Mouse (Mus musculus) limb, embryonic 14.5 days (tissue): ENCODE results near the gene Dna2. TPM values are rescaled to one million over a fixed set of nuclear protein-coding genes. Genes with fewer than 3 reads are reported as not detected.

ENCODE experiments used
- ATAC-seq: fragments of 200-750 bp; cut with Nextera tagmentation; 2 replicates; pipeline ENCODE4 v1.8.0; 2017; ENCODE audit warnings: low read depth, moderate number of reproducible peaks, moderate TSS enrichment; ENCODE audit not compliant: low FRiP score
- DNase-seq: peaks from one replicate; pipeline ENCODE4 v3.0.0-alpha.2; 2015; ENCODE audit warnings: low spot score
- H3K27ac ChIP-seq: fragments of 300-500 bp; sonication (generic); replicated peaks from 2 replicates; pipeline ENCODE4 v1.5.1; 2014; ENCODE audit warnings: low read depth, mild to moderate bottlenecking, low read length, moderate library complexity, mixed read lengths
- H3K27me3 ChIP-seq: fragments of 300-500 bp; sonication (generic); 2 replicates; pipeline ENCODE4 v1.6.1; 2014; ENCODE audit warnings: low read length, mixed read lengths; ENCODE audit not compliant: control insufficient read depth, insufficient read depth
- H3K36me3 ChIP-seq: fragments of 300-500 bp; sonication (generic); 2 replicates; pipeline ENCODE4 v1.6.1; 2014; ENCODE audit warnings: mild to moderate bottlenecking, low read length, moderate library complexity, mixed read lengths; ENCODE audit not compliant: control insufficient read depth, insufficient read depth
- H3K4me1 ChIP-seq: fragments of 300-500 bp; sonication (generic); 2 replicates; pipeline ENCODE4 v1.6.1; 2014; ENCODE audit warnings: antibody characterized with exemption, low read length, mixed read lengths; ENCODE audit not compliant: control insufficient read depth, insufficient read depth
- H3K4me2 ChIP-seq: fragments of 300-500 bp; sonication (generic); replicated peaks from 2 replicates; pipeline ENCODE4 v1.6.1; 2014; ENCODE audit warnings: low read depth, mild to moderate bottlenecking, low read length, moderate library complexity; ENCODE audit not compliant: severe bottlenecking
- H3K4me3 ChIP-seq: fragments of 300-500 bp; sonication (generic); replicated peaks from 2 replicates; pipeline ENCODE4 v1.5.1; 2014; ENCODE audit warnings: low read length
- H3K9ac ChIP-seq: fragments of 300-500 bp; sonication (generic); 2 replicates; pipeline ENCODE4 v1.6.1; 2014; ENCODE audit warnings: mild to moderate bottlenecking, low read depth, low read length, moderate library complexity; ENCODE audit not compliant: severe bottlenecking
- H3K9me3 ChIP-seq: fragments of 300-500 bp; sonication (generic); 2 replicates; pipeline ENCODE4 v1.6.1; 2016; ENCODE audit warnings: low read length; ENCODE audit not compliant: control insufficient read depth
- POLR2A ChIP-seq: fragments of 200-500 bp; IDR thresholded peaks from 2 replicates; pipeline ENCODE4 v1.8.0; 2012; ENCODE audit warnings: inconsistent platforms, mild to moderate bottlenecking, moderate library complexity, borderline replicate concordance; ENCODE audit not compliant: insufficient read depth, insufficient read length; ENCODE audit errors: extremely low read depth
- WGBS: fragments of 180-500 bp; shearing (Covaris S2); extraction: QIAGEN DNeasy Blood & Tissue Kit; methylation state at CpG from one replicate; pipeline ENCODE4 v1.1.7; 2014; 5-methylcytosine and 5-hydroxymethylcytosine counted together
- polyA plus RNA-seq, 2 experiments: library from polyadenylated mRNA; depleted of rRNA in 1 of 2; stranded (reverse) in 1 of 2; unstranded in 1 of 2; fragments of >200 nt; fragmentation: Nextera tagmentation in 1 of 2; extraction: Ambion mirVana in 1 of 2; gene quantifications; 2 replicates each; pipeline versions ENCODE4 v1.2.1 to v1.2.3; 2012 to 2014

Gene Dna2
- polyA plus RNA-seq, 2 experiments: 13.2 to 25.5 TPM

DNA sequence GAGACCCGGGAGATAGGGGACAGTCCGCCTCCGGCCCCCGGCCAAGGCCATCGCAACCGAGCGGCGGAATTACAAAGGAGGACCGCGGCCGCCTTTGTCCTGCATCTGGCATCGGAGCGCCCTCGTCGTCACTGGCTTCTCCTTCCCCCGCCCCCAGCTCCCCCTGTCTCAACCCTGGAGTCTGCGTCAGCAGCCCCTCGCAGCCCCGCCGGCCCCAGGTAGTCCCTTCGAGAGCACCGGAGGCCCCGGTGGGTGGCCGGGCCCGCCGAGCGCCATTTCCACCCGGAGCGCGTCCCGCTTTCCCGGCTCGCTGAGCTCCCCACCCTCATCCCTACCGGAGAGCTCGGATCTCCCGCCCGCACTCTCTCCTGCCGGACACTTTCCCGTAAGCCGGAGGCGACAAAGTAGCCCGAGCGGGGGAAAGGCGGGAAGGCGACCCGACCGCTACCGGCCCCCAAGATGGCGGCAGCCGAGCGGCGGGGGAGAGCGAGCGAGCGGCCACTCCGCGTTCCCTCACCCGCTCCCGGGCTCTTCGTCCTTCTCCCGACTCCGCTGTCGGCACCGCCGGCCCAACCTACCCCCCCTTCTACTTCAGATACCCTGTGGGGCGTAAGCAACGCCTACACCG lies 76.4 kb downstream of the Dna2 start:
- Histone ChIP-seq H3K4me1 (peaks cover 23% of the 10 kb centered on the region), H3K9me3 (no peaks in the 10 kb centered on the region), H3K27ac (peak overlapping the region; percentile 100), H3K9ac (peak overlapping the region; percentile 100), H3K27me3 (no peaks in the 10 kb centered on the region), H3K4me3 (peak overlapping the region; percentile 94), H3K4me2 (peak overlapping the region; percentile 59), H3K36me3 (peaks cover 3% of the 10 kb centered on the region; the same call in 1 of the 2 replicates)
- no peak for TF ChIP-seq POLR2A
- ATAC-seq: peak; percentile 16; the same call in 1 of the 2 replicates
- DNase-seq: peak; percentile 69
- 0% methylated on average over 37 of the region's 68 CpGs for WGBS

Other genes with a start within 250 kb of the Dna2 start
- 0.46 and 0.65 TPM in 2 replicates for gene Stox1, start 220.9 kb upstream of the Dna2 start, polyA plus RNA-seq (2012; rRNA removed)
- gene Stox1, start 220.9 kb upstream of the Dna2 start, polyA plus RNA-seq (2014; fragmentation: Nextera tagmentation; extraction: Ambion mirVana): 0.63 and 0.72 TPM in 2 replicates
- 77.9 and 112 TPM in 2 replicates for gene Ccar1, start 154.7 kb upstream of the Dna2 start, polyA plus RNA-seq (2012; rRNA removed)
- gene Ccar1, start 154.7 kb upstream of the Dna2 start, polyA plus RNA-seq (2014; fragmentation: Nextera tagmentation; extraction: Ambion mirVana): 115 and 116 TPM in 2 replicates
- 5.2 and 5.3 TPM in 2 replicates for gene Tet1, start 38.0 kb upstream of the Dna2 start, polyA plus RNA-seq (2012; rRNA removed)
- 30.7 and 36.5 TPM in 2 replicates for gene Tet1, start 38.0 kb upstream of the Dna2 start, polyA plus RNA-seq (2014; fragmentation: Nextera tagmentation; extraction: Ambion mirVana)
- 13.2 and 13.4 TPM in 2 replicates for gene Slc25a16, start 26.4 kb upstream of the Dna2 start, polyA plus RNA-seq (2012; rRNA removed)
- gene Slc25a16, start 26.4 kb upstream of the Dna2 start, polyA plus RNA-seq (2014; fragmentation: Nextera tagmentation; extraction: Ambion mirVana): 11.0 and 11.8 TPM in 2 replicates
- 16.0 and 17.6 TPM in 2 replicates for gene Rufy2, start 33.2 kb downstream of the Dna2 start, polyA plus RNA-seq (2012; rRNA removed)
- 25.9 and 28.2 TPM in 2 replicates for gene Rufy2, start 33.2 kb downstream of the Dna2 start, polyA plus RNA-seq (2014; fragmentation: Nextera tagmentation; extraction: Ambion mirVana)
- gene Hnrnph3, start 77.2 kb downstream of the Dna2 start, polyA plus RNA-seq (2012; rRNA removed): 94.5 and 119 TPM in 2 replicates
- gene Hnrnph3, start 77.2 kb downstream of the Dna2 start, polyA plus RNA-seq (2014; fragmentation: Nextera tagmentation; extraction: Ambion mirVana): 54.9 and 71.5 TPM in 2 replicates
- gene Pbld2, start 77.3 kb downstream of the Dna2 start, polyA plus RNA-seq (2012; rRNA removed): 2.1 and 2.8 TPM in 2 replicates
- 0.52 and 0.64 TPM in 2 replicates for gene Pbld2, start 77.3 kb downstream of the Dna2 start, polyA plus RNA-seq (2014; fragmentation: Nextera tagmentation; extraction: Ambion mirVana)
- 0.17 and 0.23 TPM in 2 replicates for gene Pbld1, start 113.1 kb downstream of the Dna2 start, polyA plus RNA-seq (2012; rRNA removed)
- gene Pbld1, start 113.1 kb downstream of the Dna2 start, polyA plus RNA-seq (2014; fragmentation: Nextera tagmentation; extraction: Ambion mirVana): 0.78 and 1.1 TPM in 2 replicates
- 0.08 TPM in 2 replicates for gene Atoh7, start 152.6 kb downstream of the Dna2 start, polyA plus RNA-seq (2012; rRNA removed)
- 0.17 and 0.57 TPM in 2 replicates for gene Atoh7, start 152.6 kb downstream of the Dna2 start, polyA plus RNA-seq (2014; fragmentation: Nextera tagmentation; extraction: Ambion mirVana)